ENCODE assay signal across 9 mouse cellular contexts in genomic region chr2:72752624-72753176, GRCm38 (mm10).
DNase-seq lines count a peak whose midpoint lies in the region; ATAC-seq and TF ChIP-seq lines count a peak whose summit lies in the region.
"Had no signal": no experiment of that assay in that cellular context is flagged by ENCODE, and none has a peak within 500 bp of the region (broad histone marks: within the 10 kb centered on the region; RNA-seq: fewer than 3 reads in every experiment).

No protein-coding gene starts in this region.

- ATAC-seq in liver, embryonic 12.5 days, result no peak; the same call in 1 of the 2 replicates
- peak; percentile 46; the same call in 1 of the 2 replicates for ATAC-seq in heart, embryonic 11.5 days (replicated peaks; ENCODE audit: insufficient number of reproducible peaks, low FRiP score, low TSS enrichment)
- peak; percentile 84 for ATAC-seq in megakaryocyte progenitor cell, adult 5-6 weeks (replicated peaks; ENCODE audit: poor library complexity)

- no peaks in the 10 kb centered on the region for H3K36me3 ChIP-seq in liver, adult 2 months (ENCODE audit: control insufficient read depth, insufficient read depth, low read length)
- no peaks in the 10 kb centered on the region for H3K36me3 ChIP-seq in liver, embryonic 12.5 days
- H3K36me3 ChIP-seq in heart, embryonic 11.5 days (ENCODE audit: control insufficient read depth, insufficient read depth, low read length), result no peaks in the 10 kb centered on the region
- H3K36me3 ChIP-seq: neural tube, embryonic 13.5 days had no signal

- H3K27ac ChIP-seq in liver, adult 2 months (replicated peaks; ENCODE audit: insufficient read depth, low read depth, low read length), result peak overlapping the region; percentile 63
- no peak overlapping the region for H3K27ac ChIP-seq in liver, embryonic 12.5 days
- peak overlapping the region; percentile 51 for H3K27ac ChIP-seq in heart, embryonic 11.5 days (ENCODE audit: low read depth, low read length)
- H3K27ac ChIP-seq: neural tube, embryonic 13.5 days had no signal

- no peak for TF ChIP-seq CTCF in liver, adult 2 months (IDR thresholded peaks at IDR 0.05; ENCODE audit: low read depth, low read length)

- H3K9ac ChIP-seq in liver, adult 2 months (ENCODE audit: low read depth, low read length), result peak overlapping the region; percentile 16
- H3K9ac ChIP-seq in liver, embryonic 12.5 days, result no peak overlapping the region
- H3K9ac ChIP-seq in heart, embryonic 11.5 days (ENCODE audit: low read depth, low read length), result no peak overlapping the region
- H3K9ac ChIP-seq: neural tube, embryonic 13.5 days had no signal

- no peaks in the 10 kb centered on the region for H3K27me3 ChIP-seq in liver, adult 2 months (ENCODE audit: control insufficient read depth, insufficient read depth, low read length)
- no peaks in the 10 kb centered on the region for H3K27me3 ChIP-seq in liver, embryonic 12.5 days (replicated peaks)
- no peaks in the 10 kb centered on the region for H3K27me3 ChIP-seq in heart, embryonic 11.5 days (ENCODE audit: control insufficient read depth, insufficient read depth, low read length)

- peak; percentile 89 for DNase-seq in liver, adult 2 months (ENCODE audit: extremely low read depth, low read depth, low spot score)
- peak; percentile 42 for DNase-seq in adrenal gland, postnatal 14 days
- no peak for DNase-seq in thymus, postnatal 10 days (ENCODE audit: low spot score in 2 of 2)
- DNase-seq in layer of hippocampus, postnatal 10 days (ENCODE audit: low spot score in 2 of 2), result no peak
- DNase-seq: cerebellum, adult 2 months had no signal

- 14% methylated on average over 4 of the region's 4 CpGs for WGBS in liver, adult 2 months
- 36% methylated on average over 4 of the region's 4 CpGs for WGBS in liver, embryonic 12.5 days (ENCODE audit: insufficient replicate concordance)
- 27% methylated on average over 4 of the region's 4 CpGs for WGBS in heart, embryonic 11.5 days (ENCODE audit: insufficient replicate concordance)

- no peak overlapping the region for H3K4me3 ChIP-seq in liver, adult 2 months (ENCODE audit: insufficient read depth, low read depth, low read length)
- H3K4me3 ChIP-seq in liver, embryonic 12.5 days, result no peak overlapping the region
- no peak overlapping the region for H3K4me3 ChIP-seq in heart, embryonic 11.5 days (ENCODE audit: low read depth, low read length)
- H3K4me3 ChIP-seq: neural tube, embryonic 13.5 days had no signal

- peaks cover 17% of the 10 kb centered on the region for H3K4me1 ChIP-seq in liver, adult 2 months (ENCODE audit: control insufficient read depth, insufficient read depth, low read length)
- H3K4me1 ChIP-seq in liver, embryonic 12.5 days, result peaks cover 25% of the 10 kb centered on the region
- H3K4me1 ChIP-seq in heart, embryonic 11.5 days (ENCODE audit: control insufficient read depth, insufficient read depth, low read length), result peaks cover 11% of the 10 kb centered on the region
- H3K4me1 ChIP-seq: neural tube, embryonic 13.5 days had no signal

- H3K4me2 ChIP-seq in liver, embryonic 12.5 days, result no peak overlapping the region
- no peak overlapping the region for H3K4me2 ChIP-seq in heart, embryonic 11.5 days
- H3K4me2 ChIP-seq: neural tube, embryonic 13.5 days had no signal

- no peaks in the 10 kb centered on the region for H3K9me3 ChIP-seq in liver, embryonic 12.5 days (replicated peaks)
- no peaks in the 10 kb centered on the region for H3K9me3 ChIP-seq in heart, embryonic 11.5 days (replicated peaks; ENCODE audit: control insufficient read depth, low read length)
- H3K9me3 ChIP-seq: neural tube, embryonic 13.5 days had no signal

- no peaks in the 10 kb centered on the region for H3K79me2 ChIP-seq in liver, adult 2 months (ENCODE audit: control insufficient read depth, insufficient read depth, low read length)

- no peak for TF ChIP-seq POLR2A in liver, adult 2 months (IDR thresholded peaks at IDR 0.05; ENCODE audit: extremely low read depth, insufficient read depth, low read length)

Comparison
In these comparisons a context has a peak if more than half of its experiments do, and no peak if none do; other contexts are left out.
1. DNase-seq: peak in liver, adult 2 months (single experiment) and adrenal gland, postnatal 14 days (single experiment); none in thymus, postnatal 10 days (0 of 2) and layer of hippocampus, postnatal 10 days (0 of 2).